Mouse (Mus musculus): Measurements from ENCODE around the gene Fndc5. TPM values are rescaled to one million over a fixed set of nuclear protein-coding genes. Genes with fewer than 3 reads are reported as not detected.

The Fndc5 gene
- polyA plus RNA-seq, 1 experiment = 82.9 TPM

- no peak for DNase-seq (ENCODE audit: extremely low spot score in 1 of 2, low spot score in 1 of 2)
These were observed 14.1 kb upstream of the Fndc5 start for GRCm38 (mm10) chr4:129122719-129123118.

GRCm38 (mm10) chr4:129124652-129125146, 12.1 kb upstream of the Fndc5 start:
- peak in 1 of 2 experiments; percentile 71 for DNase-seq (ENCODE audit: extremely low spot score in 1 of 2, low spot score in 1 of 2)

- DNase-seq (ENCODE audit: extremely low spot score in 1 of 2, low spot score in 1 of 2) = no peak
These were observed 10.9 kb upstream of the Fndc5 start for GRCm38 (mm10) chr4:129125736-129126451.

GRCm38 (mm10) chr4:129128582-129129338, 8.0 kb upstream of the Fndc5 start:
- peak; percentile 66 to 72 for DNase-seq (ENCODE audit: extremely low spot score in 1 of 2, low spot score in 1 of 2)

- no peak for DNase-seq (ENCODE audit: extremely low spot score in 1 of 2, low spot score in 1 of 2)
These were observed 7.4 kb upstream of the Fndc5 start for GRCm38 (mm10) chr4:129129387-129129786.

GRCm38 (mm10) chr4:129130149-129130548, 6.7 kb upstream of the Fndc5 start:
- DNase-seq (ENCODE audit: extremely low spot score in 1 of 2, low spot score in 1 of 2) = no peak

GRCm38 (mm10) chr4:129130755-129131303, 6.0 kb upstream of the Fndc5 start:
- no peak for DNase-seq (ENCODE audit: extremely low spot score in 1 of 2, low spot score in 1 of 2)

GRCm38 (mm10) chr4:129134799-129135585, 1.8 kb upstream of the Fndc5 start:
- peak in 1 of 2 experiments; percentile 87 for DNase-seq (ENCODE audit: extremely low spot score in 1 of 2, low spot score in 1 of 2)

GRCm38 (mm10) chr4:129135637-129136036, 1.2 kb upstream of the Fndc5 start:
- no peak for DNase-seq (ENCODE audit: extremely low spot score in 1 of 2, low spot score in 1 of 2)

GRCm38 (mm10) chr4:129136189-129136578, 615 bp upstream of the Fndc5 start:
- DNase-seq (ENCODE audit: extremely low spot score in 1 of 2, low spot score in 1 of 2) = no peak

- no peak for DNase-seq (ENCODE audit: extremely low spot score in 1 of 2, low spot score in 1 of 2)
These were observed 858 bp downstream of the Fndc5 start for GRCm38 (mm10) chr4:129137392-129138321.

- no peak for DNase-seq (ENCODE audit: extremely low spot score in 1 of 2, low spot score in 1 of 2)
These were observed 2.8 kb downstream of the Fndc5 start for GRCm38 (mm10) chr4:129139642-129140041.

GRCm38 (mm10) chr4:129140808-129141207, 4.0 kb downstream of the Fndc5 start:
- no peak for DNase-seq (ENCODE audit: extremely low spot score in 1 of 2, low spot score in 1 of 2)

GRCm38 (mm10) chr4:129141560-129142438, 5.0 kb downstream of the Fndc5 start:
- no peak for DNase-seq (ENCODE audit: extremely low spot score in 1 of 2, low spot score in 1 of 2)

- no peak for DNase-seq (ENCODE audit: extremely low spot score in 1 of 2, low spot score in 1 of 2)
These were observed 5.7 kb downstream of the Fndc5 start for GRCm38 (mm10) chr4:129142439-129143045.

GRCm38 (mm10) chr4:129143509-129143908, 6.7 kb downstream of the Fndc5 start:
- no peak for DNase-seq (ENCODE audit: extremely low spot score in 1 of 2, low spot score in 1 of 2)

GRCm38 (mm10) chr4:129144401-129145367, 7.9 kb downstream of the Fndc5 start:
- DNase-seq (ENCODE audit: extremely low spot score in 1 of 2, low spot score in 1 of 2) = peak; percentile 87 to 93
